Mouse (Mus musculus) cerebellum, postnatal 14 days (tissue): ENCODE results near the gene Tspan2.
A peak's percentile ranks its signal among the peaks of the same experiment; 100 is the strongest.

Source experiments
- DNase-seq, 2 experiments: peaks; one replicate each; pipeline ENCODE4 v3.0.0; 2021; ENCODE audit warnings: mixed read lengths in 2 of 2

The Tspan2 gene

DNA sequence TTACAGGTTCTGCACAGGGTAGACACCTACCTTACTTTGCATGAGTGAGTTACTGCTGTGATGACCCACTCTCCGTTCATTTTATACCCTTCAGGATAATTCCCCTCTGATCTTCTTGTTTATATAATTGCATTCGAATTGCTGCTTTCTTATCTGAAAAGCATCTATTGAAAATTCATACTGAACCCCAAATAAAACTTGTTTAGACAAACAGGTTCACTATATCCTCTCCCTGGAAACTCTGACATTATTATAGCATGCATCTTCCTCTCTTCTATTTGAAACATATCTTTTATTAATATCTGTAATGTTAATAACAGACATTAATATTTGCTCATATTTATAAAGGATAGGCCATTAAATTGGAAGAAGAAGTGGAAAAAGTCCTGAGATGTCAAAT, 48.3 kb downstream of the Tspan2 start, which contains the start of gene Tshb:
TSS of gene Tshb (minus strand) at position 101 of the 400 bp plus-strand sequence.
- DNase-seq = no peak

DNA sequence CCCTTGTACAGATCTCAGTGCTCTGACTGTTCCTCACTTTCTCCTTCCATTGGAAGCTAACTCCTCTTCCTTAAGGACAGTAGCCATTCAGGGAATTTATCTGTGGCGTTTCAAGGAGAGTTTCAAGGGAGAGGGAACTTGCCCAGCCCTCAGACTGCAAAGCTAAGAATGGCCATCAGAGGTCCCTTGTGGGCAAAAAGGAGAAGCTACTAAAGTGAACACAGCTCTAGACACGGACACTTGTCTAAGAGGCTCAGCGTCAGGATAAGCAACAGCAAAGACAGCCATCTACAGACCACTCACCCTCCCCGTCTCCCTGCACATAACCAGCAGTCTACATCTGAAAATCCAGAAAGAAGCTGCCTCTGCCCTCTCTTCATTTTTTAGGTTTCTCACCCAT, 53.0 kb downstream of the Tspan2 start:
- peak in 1 of 2 experiments; percentile 25 for DNase-seq

DNA sequence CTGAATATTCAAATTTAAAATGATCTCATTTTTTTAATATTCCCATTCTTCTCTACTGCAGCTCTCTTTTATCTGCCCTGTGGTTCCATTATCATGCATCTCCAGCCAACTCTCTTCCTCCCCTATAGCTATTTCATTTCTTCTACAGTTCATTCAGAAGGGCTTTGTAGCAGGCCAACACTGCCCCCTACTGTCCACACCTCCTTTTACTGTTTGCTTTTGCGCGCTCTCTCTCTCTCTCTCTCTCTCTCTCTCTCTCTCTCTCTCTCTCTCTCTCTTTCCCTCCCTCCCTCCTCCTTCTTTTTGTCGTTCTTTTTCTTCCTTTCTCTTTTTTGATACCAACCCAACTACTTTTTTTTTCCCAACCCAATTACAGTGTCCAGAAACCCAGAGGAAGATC, 69.6 kb downstream of the Tspan2 start:
- DNase-seq = peak; percentile 91 to 95

DNA sequence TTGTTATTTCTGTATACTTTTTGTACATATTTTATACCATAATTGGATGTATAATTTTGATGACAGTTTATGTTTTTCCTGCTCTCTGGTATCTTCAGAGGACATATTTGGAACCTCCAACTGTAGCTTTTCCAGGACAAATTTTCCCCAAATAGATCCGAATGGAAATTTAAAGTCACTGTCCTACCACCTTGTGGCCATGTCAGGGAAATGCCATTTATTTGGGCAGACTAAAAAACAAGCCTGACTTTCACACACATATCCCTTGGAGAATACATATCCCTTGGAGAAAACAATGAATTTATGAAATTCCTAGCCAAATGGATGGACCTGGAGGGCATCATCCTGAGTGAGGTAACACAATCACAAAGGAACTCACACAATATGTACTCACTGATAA, 108.1 kb downstream of the Tspan2 start:
- peak; percentile 9 to 12 for DNase-seq

DNA sequence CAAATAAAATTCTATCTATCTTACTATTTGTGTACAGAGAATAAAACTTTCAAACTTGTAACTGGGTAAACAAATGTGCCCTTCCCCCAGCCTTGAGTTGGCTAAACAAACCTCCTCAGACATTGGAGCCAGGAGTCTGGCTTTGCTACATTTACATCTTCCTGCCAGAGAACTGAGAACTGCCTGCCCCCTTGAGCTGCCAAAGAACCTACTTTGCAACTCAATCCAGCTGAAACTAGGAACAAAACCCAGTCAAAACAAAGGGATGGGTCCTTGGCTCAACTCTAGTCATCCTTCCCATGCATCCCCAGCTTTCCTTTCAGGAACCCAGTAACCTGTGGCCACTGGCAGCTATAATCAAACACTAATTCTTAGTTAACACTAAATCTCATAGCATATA, 114.3 kb downstream of the Tspan2 start:
- no peak for DNase-seq
